Mouse (Mus musculus) C2C12 (cell line): ENCODE measurements around the gene Zfp451.

ENCODE experiments used
- CTCF ChIP-seq: IDR thresholded peaks from one replicate; pipeline ENCODE4 v1.5.1; 2011; ENCODE audit not compliant: control insufficient read depth, insufficient read depth, insufficient read length
- MAX ChIP-seq: IDR thresholded peaks from one replicate; pipeline ENCODE4 v1.6.1; 2011; ENCODE audit warnings: mild to moderate bottlenecking, control low read depth
- MYOD1 ChIP-seq: IDR thresholded peaks from one replicate; pipeline ENCODE4 v1.6.1; 2011; ENCODE audit warnings: low read depth; ENCODE audit not compliant: control insufficient read depth, insufficient read length
- USF1 ChIP-seq: IDR thresholded peaks from one replicate; pipeline ENCODE4 v1.6.1; 2011; ENCODE audit warnings: low read depth, mild to moderate bottlenecking, control low read depth, moderate library complexity

DNA sequence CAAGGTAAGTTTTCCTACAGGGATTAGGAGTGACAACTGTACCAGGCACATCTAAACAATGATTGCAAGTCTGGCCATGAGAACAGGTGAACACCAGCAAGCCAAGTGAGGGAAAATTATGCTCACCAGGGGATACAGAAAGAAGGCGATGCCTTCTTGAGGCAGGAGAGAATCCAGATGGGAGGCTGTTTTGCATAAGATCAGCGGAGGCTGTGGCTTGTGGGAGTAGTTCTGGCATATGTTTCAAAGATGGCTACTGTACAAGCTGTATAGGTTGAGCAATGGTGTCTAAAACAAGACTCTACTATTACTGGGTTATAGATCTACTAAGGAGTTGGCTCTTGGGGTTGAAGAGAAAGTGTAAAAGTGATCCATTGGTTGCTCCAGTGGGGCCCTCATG is 3.5 kb upstream of the Zfp451 start:
- TF ChIP-seq USF1: no peak
- no peak for TF ChIP-seq CTCF
- no peak for TF ChIP-seq MAX
- TF ChIP-seq MYOD1: no peak
